Mouse (Mus musculus) myocyte (in vitro differentiated cells): ENCODE data around the gene Mgat4a.

Source experiments
- CEBPB ChIP-seq: IDR thresholded peaks from 2 replicates; pipeline ENCODE4 v1.6.1; 2011; ENCODE audit warnings: mild to moderate bottlenecking, moderate library complexity; ENCODE audit not compliant: poor library complexity, insufficient read depth, severe bottlenecking
- MAX ChIP-seq: IDR thresholded peaks from one replicate; pipeline ENCODE4 v1.6.1; 2011; ENCODE audit warnings: low read depth, mild to moderate bottlenecking, control low read depth
- MYOG ChIP-seq, 3 experiments: IDR thresholded peaks; one replicate each; pipeline ENCODE4 v1.6.1; 2011; ENCODE audit warnings: control low read depth in 2 of 3, low read depth in 2 of 3, mild to moderate bottlenecking in 2 of 3; ENCODE audit not compliant: insufficient read length in 2 of 3, control insufficient read depth in 1 of 3, insufficient read depth in 1 of 3
- POLR2A ChIP-seq: IDR thresholded peaks from one replicate; pipeline ENCODE4 v1.6.1; 2011; ENCODE audit warnings: low read depth, mild to moderate bottlenecking, control low read depth, moderate library complexity; ENCODE audit not compliant: insufficient read length
- TCF12 ChIP-seq: IDR thresholded peaks from one replicate; pipeline ENCODE4 v1.6.1; 2011; ENCODE audit warnings: mild to moderate bottlenecking, control low read depth; ENCODE audit not compliant: poor library complexity, insufficient read depth, severe bottlenecking
- USF1 ChIP-seq: IDR thresholded peaks from one replicate; pipeline ENCODE4 v1.6.1; 2011; ENCODE audit warnings: low read depth, mild to moderate bottlenecking, control low read depth, moderate library complexity

DNA sequence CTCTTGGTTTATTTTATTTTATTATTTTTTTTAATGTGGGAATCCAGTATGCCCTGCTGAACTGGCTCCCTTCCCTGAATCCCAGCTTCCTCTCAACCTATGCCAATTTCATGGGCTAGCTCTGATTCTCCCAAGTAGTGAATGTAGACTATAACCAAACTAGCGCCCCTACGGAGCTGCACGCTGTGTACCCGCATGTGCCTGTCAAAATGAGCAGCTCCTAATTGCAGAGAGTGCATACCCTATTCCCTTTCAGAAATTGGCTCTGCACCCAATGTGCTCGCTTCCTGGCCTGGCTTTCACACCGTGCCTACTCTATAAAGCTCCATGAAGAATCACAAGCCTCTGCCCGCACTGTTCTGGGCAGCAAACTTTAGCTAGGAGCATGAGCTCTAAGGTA, 7.6 kb downstream of the Mgat4a start:
- TF ChIP-seq USF1 (no peak), POLR2A (no peak), CEBPB (no peak), MYOG (IDR thresholded peaks at IDR 0.05; ENCODE audit: control insufficient read depth in 1 of 3, insufficient read depth in 1 of 3, insufficient read length in 2 of 3, low read depth in 2 of 3) (no peak), MAX (no peak), TCF12 (no peak)
